Mouse (Mus musculus): ENCODE measurements around the gene Hist2h2aa2.

- TF ChIP-seq CTCF (IDR thresholded peaks at IDR 0.05; ENCODE audit: low read depth) = peak; percentile 65
- no peak for TF ChIP-seq EP300 (IDR thresholded peaks at IDR 0.05; ENCODE audit: low read depth)
Observed at GRCm38 (mm10) chr3:96219191-96219641, 20.9 kb downstream of the Hist2h2aa2 start.

Measured in liver, postnatal 0 days (tissue).